Mouse (Mus musculus): ENCODE measurements around the gene Ccnj. TPM values are rescaled to one million over a fixed set of nuclear protein-coding genes. Genes with fewer than 3 reads are reported as not detected.

Gene Ccnj
- 2.1 TPM for polyA plus RNA-seq (2012; fragmentation: generic; extraction: Trizol)

- peak; percentile 57 for TF ChIP-seq POLR2A (IDR thresholded peaks at IDR 0.05; ENCODE audit: insufficient read length, low read depth)
- peak in 1 of 3 experiments; percentile 67 for TF ChIP-seq MYOG (IDR thresholded peaks at IDR 0.05; ENCODE audit: control insufficient read depth in 1 of 3, insufficient read depth in 1 of 3, insufficient read length in 2 of 3, low read depth in 2 of 3)
- no peak for TF ChIP-seq SRF (IDR thresholded peaks at IDR 0.05; ENCODE audit: control insufficient read depth, insufficient read length, low read depth)
- TF ChIP-seq CEBPB (IDR thresholded peaks at IDR 0.05; ENCODE audit: insufficient read depth, poor library complexity, severe bottlenecking) = no peak
- no peak for TF ChIP-seq REST (IDR thresholded peaks at IDR 0.05; ENCODE audit: insufficient read depth, insufficient read length)
- TF ChIP-seq MYOD1 (IDR thresholded peaks at IDR 0.05; ENCODE audit: control insufficient read depth in 1 of 3, insufficient read length in 2 of 3, low read depth in 2 of 3) = peak in 2 of 3 experiments; percentile 9 to 51
- TF ChIP-seq USF1 (IDR thresholded peaks at IDR 0.05; ENCODE audit: low read depth) = no peak
- TF ChIP-seq MAX (IDR thresholded peaks at IDR 0.05; ENCODE audit: low read depth) = no peak
- TF ChIP-seq POLR2AphosphoS2 (IDR thresholded peaks at IDR 0.05; ENCODE audit: insufficient read length, low read depth) = no peak
- TF ChIP-seq E2F4 (IDR thresholded peaks at IDR 0.05; ENCODE audit: insufficient read depth) = no peak
- TF ChIP-seq TCF12 (IDR thresholded peaks at IDR 0.05; ENCODE audit: insufficient read depth, poor library complexity, severe bottlenecking) = no peak
- TF ChIP-seq TCF3 (IDR thresholded peaks at IDR 0.05; ENCODE audit: insufficient read length, low read depth) = no peak
- Histone ChIP-seq H3K36me3 (ENCODE audit: control insufficient read depth, insufficient read depth) (no peaks in the 10 kb centered on the region), H3K79me2 (ENCODE audit: control insufficient read depth, insufficient read depth) (no peaks in the 10 kb centered on the region), H3K4me3 (peak within 1 kb of the TSS; percentile 60), H3ac (ENCODE audit: control insufficient read depth, insufficient read length) (peak within 1 kb of the TSS; percentile 45), H3K27me3 (ENCODE audit: control insufficient read depth, insufficient read depth, insufficient read length) (peaks cover 31% of the 10 kb centered on the region), H3K4me2 (ENCODE audit: low read depth) (peak within 1 kb of the TSS; percentile 91)
Measured at GRCm38 (mm10) chr19:40830703-40831415, at the start of gene Ccnj. Gene Ccnj, plus strand, starts transcription at chr19:40831279.

- TF ChIP-seq POLR2A (IDR thresholded peaks at IDR 0.05; ENCODE audit: insufficient read length, low read depth) (no peak), MYOG (IDR thresholded peaks at IDR 0.05; ENCODE audit: control insufficient read depth in 1 of 3, insufficient read depth in 1 of 3, insufficient read length in 2 of 3, low read depth in 2 of 3) (no peak), MYOD1 (IDR thresholded peaks at IDR 0.05; ENCODE audit: control insufficient read depth in 1 of 3, insufficient read length in 2 of 3, low read depth in 2 of 3) (no peak), TCF3 (IDR thresholded peaks at IDR 0.05; ENCODE audit: insufficient read length, low read depth) (no peak), REST (IDR thresholded peaks at IDR 0.05; ENCODE audit: insufficient read depth, insufficient read length) (no peak), E2F4 (IDR thresholded peaks at IDR 0.05; ENCODE audit: insufficient read depth) (no peak), MAX (IDR thresholded peaks at IDR 0.05; ENCODE audit: low read depth) (no peak), USF1 (IDR thresholded peaks at IDR 0.05; ENCODE audit: low read depth) (no peak), SRF (IDR thresholded peaks at IDR 0.05; ENCODE audit: control insufficient read depth, insufficient read length, low read depth) (no peak), POLR2AphosphoS2 (IDR thresholded peaks at IDR 0.05; ENCODE audit: insufficient read length, low read depth) (no peak), TCF12 (IDR thresholded peaks at IDR 0.05; ENCODE audit: insufficient read depth, poor library complexity, severe bottlenecking) (no peak), CEBPB (IDR thresholded peaks at IDR 0.05; ENCODE audit: insufficient read depth, poor library complexity, severe bottlenecking) (no peak)
- Histone ChIP-seq H3ac (ENCODE audit: control insufficient read depth, insufficient read length) (no peak overlapping the region), H3K79me2 (ENCODE audit: control insufficient read depth, insufficient read depth) (no peaks in the 10 kb centered on the region), H3K36me3 (ENCODE audit: control insufficient read depth, insufficient read depth) (no peaks in the 10 kb centered on the region), H3K4me2 (ENCODE audit: low read depth) (no peak overlapping the region), H3K4me3 (no peak overlapping the region), H3K27me3 (ENCODE audit: control insufficient read depth, insufficient read depth, insufficient read length) (peaks cover 37% of the 10 kb centered on the region)
Measured at GRCm38 (mm10) chr19:40788004-40788714, 42.9 kb upstream of the Ccnj start.

- H3K79me2 ChIP-seq (ENCODE audit: control insufficient read depth, insufficient read depth) = no peaks in the 10 kb centered on the region
- no peak overlapping the region for H3K4me3 ChIP-seq
- H3K4me2 ChIP-seq (ENCODE audit: low read depth) = no peak overlapping the region
- TF ChIP-seq TCF3 (IDR thresholded peaks at IDR 0.05; ENCODE audit: insufficient read length, low read depth) = no peak
- no peak for TF ChIP-seq SRF (IDR thresholded peaks at IDR 0.05; ENCODE audit: control insufficient read depth, insufficient read length, low read depth)
- TF ChIP-seq TCF12 (IDR thresholded peaks at IDR 0.05; ENCODE audit: insufficient read depth, poor library complexity, severe bottlenecking) = no peak
- TF ChIP-seq MAX (IDR thresholded peaks at IDR 0.05; ENCODE audit: low read depth) = no peak
- TF ChIP-seq E2F4 (IDR thresholded peaks at IDR 0.05; ENCODE audit: insufficient read depth) = no peak
- TF ChIP-seq USF1 (IDR thresholded peaks at IDR 0.05; ENCODE audit: low read depth) = no peak
- no peak for TF ChIP-seq REST (IDR thresholded peaks at IDR 0.05; ENCODE audit: insufficient read depth, insufficient read length)
- TF ChIP-seq MYOG (IDR thresholded peaks at IDR 0.05; ENCODE audit: control insufficient read depth in 1 of 3, insufficient read depth in 1 of 3, insufficient read length in 2 of 3, low read depth in 2 of 3) = no peak
- no peak for TF ChIP-seq CEBPB (IDR thresholded peaks at IDR 0.05; ENCODE audit: insufficient read depth, poor library complexity, severe bottlenecking)
- no peak for TF ChIP-seq POLR2A (IDR thresholded peaks at IDR 0.05; ENCODE audit: insufficient read length, low read depth)
- TF ChIP-seq POLR2AphosphoS2 (IDR thresholded peaks at IDR 0.05; ENCODE audit: insufficient read length, low read depth) = no peak
- no peak for TF ChIP-seq MYOD1 (IDR thresholded peaks at IDR 0.05; ENCODE audit: control insufficient read depth in 1 of 3, insufficient read length in 2 of 3, low read depth in 2 of 3)
- H3K36me3 ChIP-seq (ENCODE audit: control insufficient read depth, insufficient read depth) = no peaks in the 10 kb centered on the region
- H3ac ChIP-seq (ENCODE audit: control insufficient read depth, insufficient read length) = no peak overlapping the region
- peaks cover 43% of the 10 kb centered on the region for H3K27me3 ChIP-seq (ENCODE audit: control insufficient read depth, insufficient read depth, insufficient read length)
Measured at GRCm38 (mm10) chr19:40788715-40789084, 42.4 kb upstream of the Ccnj start.

GRCm38 (mm10) chr19:40805176-40805737 lies 25.8 kb upstream of the Ccnj start:
- H3K4me3 ChIP-seq = no peak overlapping the region
- no peak for TF ChIP-seq MYOG (IDR thresholded peaks at IDR 0.05; ENCODE audit: control insufficient read depth in 1 of 3, insufficient read depth in 1 of 3, insufficient read length in 2 of 3, low read depth in 2 of 3)
- TF ChIP-seq MYOD1 (IDR thresholded peaks at IDR 0.05; ENCODE audit: control insufficient read depth in 1 of 3, insufficient read length in 2 of 3, low read depth in 2 of 3) = no peak
- TF ChIP-seq TCF12 (IDR thresholded peaks at IDR 0.05; ENCODE audit: insufficient read depth, poor library complexity, severe bottlenecking) = no peak
- no peak for TF ChIP-seq POLR2AphosphoS2 (IDR thresholded peaks at IDR 0.05; ENCODE audit: insufficient read length, low read depth)
- no peak for TF ChIP-seq MAX (IDR thresholded peaks at IDR 0.05; ENCODE audit: low read depth)
- TF ChIP-seq USF1 (IDR thresholded peaks at IDR 0.05; ENCODE audit: low read depth) = no peak
- no peak for TF ChIP-seq E2F4 (IDR thresholded peaks at IDR 0.05; ENCODE audit: insufficient read depth)
- no peak for TF ChIP-seq POLR2A (IDR thresholded peaks at IDR 0.05; ENCODE audit: insufficient read length, low read depth)
- no peak for TF ChIP-seq SRF (IDR thresholded peaks at IDR 0.05; ENCODE audit: control insufficient read depth, insufficient read length, low read depth)
- no peak for TF ChIP-seq REST (IDR thresholded peaks at IDR 0.05; ENCODE audit: insufficient read depth, insufficient read length)
- TF ChIP-seq TCF3 (IDR thresholded peaks at IDR 0.05; ENCODE audit: insufficient read length, low read depth) = no peak
- TF ChIP-seq CEBPB (IDR thresholded peaks at IDR 0.05; ENCODE audit: insufficient read depth, poor library complexity, severe bottlenecking) = no peak
- H3K79me2 ChIP-seq (ENCODE audit: control insufficient read depth, insufficient read depth) = no peaks in the 10 kb centered on the region
- peaks cover 8% of the 10 kb centered on the region for H3K27me3 ChIP-seq (ENCODE audit: control insufficient read depth, insufficient read depth, insufficient read length)
- H3K4me2 ChIP-seq (ENCODE audit: low read depth) = no peak overlapping the region
- H3ac ChIP-seq (ENCODE audit: control insufficient read depth, insufficient read length) = no peak overlapping the region
- H3K36me3 ChIP-seq (ENCODE audit: control insufficient read depth, insufficient read depth) = no peaks in the 10 kb centered on the region

Measured in myocyte (in vitro differentiated cells).